Mouse (Mus musculus): Measurements from ENCODE around the gene Smc4. TPM values are rescaled to one million over a fixed set of nuclear protein-coding genes. Genes with fewer than 3 reads are reported as not detected.
"Not testable (repeated sequence)": the region's sequence is repeated elsewhere in the genome, so short reads cannot be mapped to it uniquely, and the experiment has no call there.

Gene Smc4
- polyA plus RNA-seq, 1 experiment from 2014 or later = 146 TPM

- no peak overlapping the region for H3K27ac ChIP-seq (replicated peaks)
- H3K4me3 ChIP-seq (replicated peaks) = no peak overlapping the region
- H3K36me3 ChIP-seq (replicated peaks) = peaks cover 89% of the 10 kb centered on the region
- no peak overlapping the region for H3K9ac ChIP-seq
- no peak overlapping the region for H3K4me2 ChIP-seq
- no peaks in the 10 kb centered on the region for H3K4me1 ChIP-seq (replicated peaks)
- no peaks in the 10 kb centered on the region for H3K27me3 ChIP-seq
- 72% methylated on average over 3 of the region's 3 CpGs for WGBS (ENCODE audit: insufficient replicate concordance)
- H3K9me3 ChIP-seq (replicated peaks) = no peaks in the 10 kb centered on the region
- no peak for ATAC-seq (ENCODE audit: insufficient read depth)
These were observed 12.6 kb downstream of the Smc4 start for GRCm38 (mm10) chr3:69017181-69017580.

GRCm38 (mm10) chr3:69018635-69019034 lies 14.1 kb downstream of the Smc4 start:
- peaks cover 89% of the 10 kb centered on the region for H3K36me3 ChIP-seq (replicated peaks)
- H3K27ac ChIP-seq (replicated peaks); H3K9me3 ChIP-seq (replicated peaks); H3K4me3 ChIP-seq (replicated peaks); H3K4me2 ChIP-seq; H3K9ac ChIP-seq; H3K4me1 ChIP-seq (replicated peaks); H3K27me3 ChIP-seq; ATAC-seq (ENCODE audit: insufficient read depth): not testable (repeated sequence)
- WGBS (ENCODE audit: insufficient replicate concordance) = 94% methylated on average over 2 of the region's 2 CpGs

- Histone ChIP-seq H3K9me3 (replicated peaks) (no peaks in the 10 kb centered on the region), H3K9ac (no peak overlapping the region), H3K27ac (replicated peaks) (no peak overlapping the region), H3K36me3 (replicated peaks) (peaks cover 89% of the 10 kb centered on the region), H3K4me2 (no peak overlapping the region), H3K4me1 (replicated peaks) (no peaks in the 10 kb centered on the region), H3K4me3 (replicated peaks) (no peak overlapping the region), H3K27me3 (no peaks in the 10 kb centered on the region)
- no peak for ATAC-seq (ENCODE audit: insufficient read depth)
- WGBS (ENCODE audit: insufficient replicate concordance) = 85% methylated on average over 2 of the region's 2 CpGs
These were observed 15.7 kb downstream of the Smc4 start for GRCm38 (mm10) chr3:69020285-69020684.

- no peak for ATAC-seq (ENCODE audit: insufficient read depth)
- no peaks in the 10 kb centered on the region for H3K27me3 ChIP-seq
- H3K27ac ChIP-seq (replicated peaks) = no peak overlapping the region
- H3K4me1 ChIP-seq (replicated peaks) = no peaks in the 10 kb centered on the region
- peaks cover 89% of the 10 kb centered on the region for H3K36me3 ChIP-seq (replicated peaks)
- no peaks in the 10 kb centered on the region for H3K9me3 ChIP-seq (replicated peaks)
- H3K4me2 ChIP-seq = no peak overlapping the region
- no peak overlapping the region for H3K9ac ChIP-seq
- H3K4me3 ChIP-seq (replicated peaks) = no peak overlapping the region
These were observed 16.2 kb downstream of the Smc4 start for GRCm38 (mm10) chr3:69020764-69021163.

- Histone ChIP-seq H3K4me3 (replicated peaks) (no peak overlapping the region), H3K4me2 (no peak overlapping the region), H3K4me1 (replicated peaks) (no peaks in the 10 kb centered on the region), H3K27me3 (no peaks in the 10 kb centered on the region), H3K9ac (no peak overlapping the region), H3K36me3 (replicated peaks) (peaks cover 85% of the 10 kb centered on the region), H3K27ac (replicated peaks) (no peak overlapping the region), H3K9me3 (replicated peaks) (no peaks in the 10 kb centered on the region)
- WGBS (ENCODE audit: insufficient replicate concordance) = 76% methylated on average over 1 of the region's 1 CpGs
- ATAC-seq (ENCODE audit: insufficient read depth) = no peak
These were observed 21.7 kb downstream of the Smc4 start for GRCm38 (mm10) chr3:69026133-69026783.

- Histone ChIP-seq H3K9ac (peak overlapping the region; percentile 28; the same call in 1 of the 2 replicates), H3K27me3 (no peaks in the 10 kb centered on the region), H3K9me3 (replicated peaks) (no peaks in the 10 kb centered on the region), H3K36me3 (replicated peaks) (peaks cover 65% of the 10 kb centered on the region), H3K4me3 (replicated peaks) (peak overlapping the region; percentile 61), H3K27ac (replicated peaks) (peak overlapping the region; percentile 72), H3K4me2 (peak overlapping the region; percentile 71), H3K4me1 (replicated peaks) (peaks cover 22% of the 10 kb centered on the region)
- WGBS (ENCODE audit: insufficient replicate concordance) = 80% methylated on average over 2 of the region's 2 CpGs
- ATAC-seq (ENCODE audit: insufficient read depth) = no peak
These were observed 35.6 kb downstream of the Smc4 start for GRCm38 (mm10) chr3:69040105-69040504.

- WGBS (ENCODE audit: insufficient replicate concordance) = 39% methylated on average over 5 of the region's 5 CpGs
- Histone ChIP-seq H3K27ac (replicated peaks) (peak overlapping the region; percentile 36), H3K27me3 (no peaks in the 10 kb centered on the region), H3K4me3 (replicated peaks) (peak overlapping the region; percentile 61), H3K9ac (peak overlapping the region; percentile 41; the same call in 1 of the 2 replicates), H3K36me3 (replicated peaks) (peaks cover 54% of the 10 kb centered on the region), H3K4me1 (replicated peaks) (peaks cover 33% of the 10 kb centered on the region), H3K4me2 (peak overlapping the region; percentile 71), H3K9me3 (replicated peaks) (no peaks in the 10 kb centered on the region)
- no peak for ATAC-seq (ENCODE audit: insufficient read depth)
These were observed 36.8 kb downstream of the Smc4 start for GRCm38 (mm10) chr3:69041298-69041697.

GRCm38 (mm10) chr3:69044167-69044591 lies 39.6 kb downstream of the Smc4 start:
- peaks cover 33% of the 10 kb centered on the region for H3K36me3 ChIP-seq (replicated peaks)
- H3K9me3 ChIP-seq (replicated peaks) = no peaks in the 10 kb centered on the region
- under 1% methylated on average over 39 of the region's 42 CpGs for WGBS (ENCODE audit: insufficient replicate concordance)
- H3K9ac ChIP-seq = peak overlapping the region; percentile 97
- H3K4me3 ChIP-seq (replicated peaks) = peak overlapping the region; percentile 96
- ATAC-seq (ENCODE audit: insufficient read depth) = peak; percentile 69
- peaks cover 45% of the 10 kb centered on the region for H3K4me1 ChIP-seq (replicated peaks)
- peak overlapping the region; percentile 67 for H3K4me2 ChIP-seq
- H3K27ac ChIP-seq (replicated peaks) = peak overlapping the region; percentile 98
- no peaks in the 10 kb centered on the region for H3K27me3 ChIP-seq

- peak; percentile 94 for ATAC-seq (ENCODE audit: insufficient read depth)
- Histone ChIP-seq H3K4me3 (replicated peaks) (peak within 1 kb of the TSS; percentile 96), H3K9ac (peak within 1 kb of the TSS; percentile 97), H3K27me3 (no peaks in the 10 kb centered on the region), H3K4me1 (replicated peaks) (peaks cover 40% of the 10 kb centered on the region), H3K4me2 (peak within 1 kb of the TSS; percentile 82), H3K9me3 (replicated peaks) (no peaks in the 10 kb centered on the region), H3K36me3 (replicated peaks) (peaks cover 26% of the 10 kb centered on the region), H3K27ac (replicated peaks) (peak within 1 kb of the TSS; percentile 98)
- WGBS (ENCODE audit: insufficient replicate concordance) = under 1% methylated on average over 74 of the region's 80 CpGs
These were observed 40.3 kb downstream of the Smc4 start, which contains the start of gene Trim59 for GRCm38 (mm10) chr3:69044645-69045399. TSS of gene Trim59 (minus strand) at chr3:69044755.

GRCm38 (mm10) chr3:69045400-69045703 lies 40.8 kb downstream of the Smc4 start:
- no peak for ATAC-seq (ENCODE audit: insufficient read depth)
- H3K27ac ChIP-seq (replicated peaks) = peak overlapping the region; percentile 98

GRCm38 (mm10) chr3:69045750-69046149 lies 41.2 kb downstream of the Smc4 start:
- H3K4me1 ChIP-seq (replicated peaks) = peaks cover 35% of the 10 kb centered on the region
- H3K27ac ChIP-seq (replicated peaks) = peak overlapping the region; percentile 98
- ATAC-seq (ENCODE audit: insufficient read depth) = no peak
- WGBS (ENCODE audit: insufficient replicate concordance) = 24% methylated on average over 13 of the region's 13 CpGs
- no peaks in the 10 kb centered on the region for H3K9me3 ChIP-seq (replicated peaks)
- peak overlapping the region; percentile 97 for H3K9ac ChIP-seq
- H3K4me3 ChIP-seq (replicated peaks) = peak overlapping the region; percentile 96
- H3K36me3 ChIP-seq (replicated peaks) = peaks cover 18% of the 10 kb centered on the region
- H3K4me2 ChIP-seq = peak overlapping the region; percentile 82
- H3K27me3 ChIP-seq = no peaks in the 10 kb centered on the region

More at GRCm38 (mm10) chr3:69045400-69045703, 40.8 kb downstream of the Smc4 start:
- 3% methylated on average over 9 of the region's 9 CpGs for whole genome bisulfite sequencing (ENCODE audit: insufficient replicate concordance)
- H3K27me3 ChIP-seq = no peaks in the 10 kb centered on the region
- H3K9ac ChIP-seq = peak overlapping the region; percentile 97
- H3K4me2 ChIP-seq = peak overlapping the region; percentile 82
- peaks cover 39% of the 10 kb centered on the region for H3K4me1 ChIP-seq (replicated peaks)
- peaks cover 22% of the 10 kb centered on the region for H3K36me3 ChIP-seq (replicated peaks)
- no peaks in the 10 kb centered on the region for H3K9me3 ChIP-seq (replicated peaks)
- peak overlapping the region; percentile 96 for H3K4me3 ChIP-seq (replicated peaks)

All from liver, embryonic 15.5 days (tissue).